Mouse (Mus musculus) small intestine, adult 2 months (tissue): ENCODE measurements at regions not wholly inside any gene's neighbourhood (a gene's known extent, or its start where the extent isn't known, plus 50 kb on each side); places are given as distances from the start of the nearest gene placed in this dataset.

Source experiments
- CTCF ChIP-seq: fragments of 200-500 bp; IDR thresholded peaks from 2 replicates; pipeline ENCODE4 v1.5.1; 2012; ENCODE audit warnings: low read depth, mild to moderate bottlenecking, control low read depth, inconsistent platforms, low read length, moderate library complexity, mixed read lengths; ENCODE audit not compliant: insufficient replicate concordance, insufficient read length; ENCODE audit errors: extremely low read depth
- POLR2A ChIP-seq: fragments of 200-500 bp; IDR thresholded peaks from 2 replicates; pipeline ENCODE4 v1.6.1; 2012; ENCODE audit warnings: low read depth, mild to moderate bottlenecking, control low read depth, inconsistent platforms, low read length, moderate library complexity

DNA sequence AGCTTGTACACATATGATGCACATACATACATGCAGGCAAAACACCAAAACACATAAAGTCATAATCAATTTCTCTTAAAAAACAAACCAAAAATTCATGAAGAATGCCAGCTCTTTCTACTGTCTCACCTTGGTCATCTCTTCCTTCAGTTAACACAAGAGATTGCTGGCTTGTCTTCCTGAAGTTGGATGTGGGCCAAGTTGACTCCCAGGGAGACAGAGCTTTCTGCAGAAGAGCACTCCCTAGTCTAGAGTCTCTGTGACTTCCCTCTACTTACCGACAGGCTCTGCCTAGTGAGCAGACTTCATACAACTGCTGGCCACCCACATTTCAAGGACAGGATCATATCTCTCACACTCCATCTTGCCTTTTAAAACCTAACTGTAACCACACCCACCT is 70.7 kb upstream of the 9630041A04Rik start:
- TF ChIP-seq CTCF: no peak
- no peak for TF ChIP-seq POLR2A
